In genomic region chr14:76541341-76541740, GRCm38 (mm10) we compare ENCODE assay signal across 17 mouse cellular contexts. TPM values are rescaled to one million over a fixed set of nuclear protein-coding genes. Genes with fewer than 3 reads are reported as not detected.
A peak's percentile ranks its signal among the peaks of the same experiment; 100 is the strongest.
DNase-seq lines count a peak whose midpoint lies in the region; ATAC-seq and TF ChIP-seq lines count a peak whose summit lies in the region.
"Had no signal": no experiment of that assay in that cellular context is flagged by ENCODE, and none has a peak within 500 bp of the region (broad histone marks: within the 10 kb centered on the region; RNA-seq: fewer than 3 reads in every experiment).

No protein-coding gene starts in this region.

- peak overlapping the region; percentile 26; the same call in 1 of the 2 replicates for H3K27ac ChIP-seq in hindbrain, embryonic 13.5 days
- no peak overlapping the region for H3K27ac ChIP-seq in hindbrain, embryonic 11.5 days (ENCODE audit: low read depth, low read length)
- 0 out of 2 replicates have a peak overlapping the region, but pooled peaks have one; percentile 33 for H3K27ac ChIP-seq in midbrain, embryonic 10.5 days (replicated peaks)
- H3K27ac ChIP-seq in midbrain, postnatal 0 days (ENCODE audit: low read depth, low read length): no peak overlapping the region
- peak overlapping the region; percentile 61; the same call in 1 of the 2 replicates for H3K27ac ChIP-seq in embryonic facial prominence, embryonic 10.5 days (replicated peaks)
- H3K27ac ChIP-seq: forebrain, embryonic 15.5 days; limb, embryonic 15.5 days; neural tube, embryonic 13.5 days had no signal

- peak; percentile 65 for DNase-seq in adrenal gland, adult 2 months
- DNase-seq in adrenal gland, adult 18-20 months (ENCODE audit: low spot score in 2 of 2): no peak
- no peak for DNase-seq in hindbrain, embryonic 11.5 days (ENCODE audit: low spot score)
- DNase-seq in midbrain, embryonic 10.5 days (ENCODE audit: low spot score): no peak
- DNase-seq in midbrain, postnatal 0 days (ENCODE audit: low spot score): no peak
- no peak for DNase-seq in embryonic facial prominence, embryonic 10.5 days (ENCODE audit: low spot score)
- DNase-seq: cerebellum, postnatal 25 days; kidney, adult 18-20 months; kidney, postnatal 25 days; thymus, adult 18-20 months had no signal

- H3K4me1 ChIP-seq in hindbrain, embryonic 13.5 days (replicated peaks): peaks cover 7% of the 10 kb centered on the region
- no peaks in the 10 kb centered on the region for H3K4me1 ChIP-seq in hindbrain, embryonic 11.5 days (replicated peaks; ENCODE audit: control insufficient read depth, insufficient read depth, low read length)
- peaks cover 26% of the 10 kb centered on the region for H3K4me1 ChIP-seq in midbrain, embryonic 10.5 days
- H3K4me1 ChIP-seq in midbrain, postnatal 0 days (ENCODE audit: insufficient read depth, low read length): no peaks in the 10 kb centered on the region
- H3K4me1 ChIP-seq in embryonic facial prominence, embryonic 10.5 days: peaks cover 34% of the 10 kb centered on the region
- H3K4me1 ChIP-seq: forebrain, embryonic 15.5 days; neural tube, embryonic 13.5 days had no signal

- WGBS in hindbrain, embryonic 13.5 days: 82% methylated on average over 2 of the region's 2 CpGs
- 85% methylated on average over 2 of the region's 2 CpGs for WGBS in hindbrain, embryonic 11.5 days
- 79% methylated on average over 2 of the region's 2 CpGs for WGBS in midbrain, embryonic 10.5 days
- 87% methylated on average over 2 of the region's 2 CpGs for WGBS in midbrain, postnatal 0 days
- 74% methylated on average over 2 of the region's 2 CpGs for WGBS in embryonic facial prominence, embryonic 10.5 days

- no peak overlapping the region for H3K9ac ChIP-seq in hindbrain, embryonic 13.5 days
- no peak overlapping the region for H3K9ac ChIP-seq in hindbrain, embryonic 11.5 days (ENCODE audit: low read depth, low read length)
- no peak overlapping the region for H3K9ac ChIP-seq in midbrain, postnatal 0 days (replicated peaks; ENCODE audit: low read length, poor library complexity, severe bottlenecking)
- H3K9ac ChIP-seq: forebrain, embryonic 15.5 days; limb, embryonic 15.5 days; neural tube, embryonic 13.5 days had no signal

- H3K9me3 ChIP-seq in hindbrain, embryonic 13.5 days: no peaks in the 10 kb centered on the region
- H3K9me3 ChIP-seq in hindbrain, embryonic 11.5 days (ENCODE audit: control insufficient read depth, low read length): no peaks in the 10 kb centered on the region
- H3K9me3 ChIP-seq in midbrain, embryonic 10.5 days (replicated peaks): no peaks in the 10 kb centered on the region
- H3K9me3 ChIP-seq in midbrain, postnatal 0 days (ENCODE audit: low read length): no peaks in the 10 kb centered on the region
- H3K9me3 ChIP-seq in embryonic facial prominence, embryonic 10.5 days: no peaks in the 10 kb centered on the region
- H3K9me3 ChIP-seq: forebrain, embryonic 15.5 days; limb, embryonic 15.5 days; neural tube, embryonic 13.5 days had no signal

- no peaks in the 10 kb centered on the region for H3K27me3 ChIP-seq in hindbrain, embryonic 13.5 days
- H3K27me3 ChIP-seq in hindbrain, embryonic 11.5 days (ENCODE audit: control insufficient read depth, insufficient read depth, low read length): no peaks in the 10 kb centered on the region
- H3K27me3 ChIP-seq in midbrain, embryonic 10.5 days (ENCODE audit: low read depth, poor library complexity, severe bottlenecking): no peaks in the 10 kb centered on the region
- H3K27me3 ChIP-seq in midbrain, postnatal 0 days (ENCODE audit: insufficient read depth, low read length): no peaks in the 10 kb centered on the region
- no peaks in the 10 kb centered on the region for H3K27me3 ChIP-seq in embryonic facial prominence, embryonic 10.5 days (replicated peaks; ENCODE audit: low read depth, poor library complexity, severe bottlenecking)
- H3K27me3 ChIP-seq: forebrain, embryonic 15.5 days; limb, embryonic 15.5 days; neural tube, embryonic 13.5 days had no signal

- TF ChIP-seq CTCF in midbrain, postnatal 0 days (IDR thresholded peaks at IDR 0.05): no peak

- no peak overlapping the region for H3K4me3 ChIP-seq in hindbrain, embryonic 13.5 days
- no peak overlapping the region for H3K4me3 ChIP-seq in hindbrain, embryonic 11.5 days (ENCODE audit: low read depth, low read length)
- no peak overlapping the region for H3K4me3 ChIP-seq in midbrain, embryonic 10.5 days
- no peak overlapping the region for H3K4me3 ChIP-seq in midbrain, postnatal 0 days (ENCODE audit: low read depth, low read length)
- H3K4me3 ChIP-seq in embryonic facial prominence, embryonic 10.5 days: no peak overlapping the region
- H3K4me3 ChIP-seq: forebrain, embryonic 15.5 days; limb, embryonic 15.5 days; neural tube, embryonic 13.5 days had no signal

- H3K4me2 ChIP-seq in hindbrain, embryonic 13.5 days: no peak overlapping the region
- H3K4me2 ChIP-seq in hindbrain, embryonic 11.5 days (replicated peaks; ENCODE audit: low read depth, low read length): no peak overlapping the region
- no peak overlapping the region for H3K4me2 ChIP-seq in midbrain, postnatal 0 days (ENCODE audit: low read depth, low read length, poor library complexity, severe bottlenecking)
- H3K4me2 ChIP-seq: forebrain, embryonic 15.5 days; limb, embryonic 15.5 days; neural tube, embryonic 13.5 days had no signal

- no peak for ATAC-seq in hindbrain, embryonic 13.5 days (ENCODE audit: low FRiP score)
- ATAC-seq in hindbrain, embryonic 11.5 days (ENCODE audit: low FRiP score): no peak
- ATAC-seq in midbrain, postnatal 0 days (ENCODE audit: low FRiP score): no peak
- no peak for ATAC-seq in megakaryocyte-erythroid progenitor cell, adult 5-6 weeks (replicated peaks; ENCODE audit: low FRiP score, low TSS enrichment, poor library complexity, severe bottlenecking)
- ATAC-seq: forebrain, embryonic 15.5 days; hindbrain, embryonic 16.5 days had no signal

- peaks cover 16% of the 10 kb centered on the region; the same call in 1 of the 2 replicates for H3K36me3 ChIP-seq in hindbrain, embryonic 13.5 days
- H3K36me3 ChIP-seq in hindbrain, embryonic 11.5 days (ENCODE audit: control insufficient read depth, insufficient read depth, low read length): no peaks in the 10 kb centered on the region
- peaks cover 6% of the 10 kb centered on the region; the same call in 1 of the 2 replicates for H3K36me3 ChIP-seq in midbrain, embryonic 10.5 days
- peaks cover 5% of the 10 kb centered on the region; the same call in 1 of the 2 replicates for H3K36me3 ChIP-seq in midbrain, postnatal 0 days (ENCODE audit: insufficient read depth, low read length)
- H3K36me3 ChIP-seq in embryonic facial prominence, embryonic 10.5 days (replicated peaks): no peaks in the 10 kb centered on the region
- H3K36me3 ChIP-seq: limb, embryonic 15.5 days had no signal

RNA-seq across cellular contexts. Expression of gene Serp2, which starts 15.3 kb away (rescaled TPM):
- 1 to 10 TPM; 3.9 to 6.2 TPM for total RNA-seq in adrenal gland, adult 2 months (2021)
- polyA plus RNA-seq in adrenal gland, adult 2 months (2012; rRNA removed): 8.3 and 9.3 TPM in 2 replicates
- total RNA-seq in adrenal gland, adult 18-20 months (2021): 1 to 10 TPM; 4.8 to 5.0 TPM
- polyA plus RNA-seq in hindbrain, embryonic 13.5 days (2015; fragmentation: Nextera tagmentation; extraction: Ambion mirVana): 128 and 133 TPM in 2 replicates
- polyA plus RNA-seq in hindbrain, embryonic 11.5 days (2014; fragmentation: Nextera tagmentation; extraction: Ambion mirVana): 46.1 TPM in 2 replicates
- polyA plus RNA-seq in midbrain, embryonic 10.5 days (2016; fragmentation: Nextera tagmentation; extraction: Ambion mirVana): 30.2 and 37.3 TPM in 2 replicates
- total RNA-seq in midbrain, postnatal 0 days (2014; rRNA removed): 164 and 199 TPM in 2 replicates
- polyA plus RNA-seq in midbrain, postnatal 0 days (2015; fragmentation: Nextera tagmentation; extraction: Ambion mirVana): 271 and 292 TPM in 2 replicates
- 18.9 and 21.6 TPM in 2 replicates for polyA plus RNA-seq in embryonic facial prominence, embryonic 10.5 days (2016; fragmentation: Nextera tagmentation; extraction: Ambion mirVana)
- 2.6 TPM in 1 of 2 replicates, not detected in the other for total RNA-seq in megakaryocyte-erythroid progenitor cell, adult 5-6 weeks (2014; fragmentation: Nextera tagmentation)
- not detected in 2 replicates for total RNA-seq in megakaryocyte-erythroid progenitor cell, adult 5-6 weeks (2017)
- total RNA-seq: megakaryocyte progenitor cell, adult 5-6 weeks had no signal

Comparison
In these comparisons a context has a peak if more than half of its experiments do, and no peak if none do; other contexts are left out.
1. H3K27ac ChIP-seq: peak in hindbrain, embryonic 13.5 days (single experiment), midbrain, embryonic 10.5 days (single experiment) and embryonic facial prominence, embryonic 10.5 days (single experiment); none in hindbrain, embryonic 11.5 days (single experiment) and midbrain, postnatal 0 days (single experiment).